Mouse (Mus musculus) lung, postnatal 0 days (tissue): ENCODE data around the gene Olfml2b.

Experiments used
- CTCF ChIP-seq: IDR thresholded peaks from 2 replicates; pipeline ENCODE4 v1.5.1; 2016; ENCODE audit warnings: antibody characterized with exemption, mild to moderate bottlenecking
- EP300 ChIP-seq: IDR thresholded peaks from 2 replicates; pipeline ENCODE4 v1.6.1; 2016; ENCODE audit warnings: antibody characterized with exemption, mild to moderate bottlenecking, control low read depth

GRCm38 (mm10) chr1:170699553-170699952 is 55.2 kb downstream of the Olfml2b start:
- peak; percentile 46; the same call in 1 of the 2 replicates for TF ChIP-seq EP300
- no peak for TF ChIP-seq CTCF
